Mouse (Mus musculus) gastrocnemius, postnatal 14 days (tissue): ENCODE measurements around the gene Arl4c. TPM values are rescaled to one million over a fixed set of nuclear protein-coding genes. Genes with fewer than 3 reads are reported as not detected.

Experiments used
- DNase-seq: peaks from one replicate; pipeline ENCODE4 v3.0.0; 2021; ENCODE audit warnings: mixed read lengths
- intact Hi-C: fragments of 180-260 bp; cut with DNase I; formaldehyde crosslinking; loops from one replicate; pipeline ENCODE4 v1.15.1; 2025; ENCODE audit warnings: low total_unique reads
- long read RNA-seq, 2 experiments: library from polyadenylated mRNA; stranded (forward); transcript quantifications; one replicate each; pipeline ENCODE4 v2.0.0; 2021
- total RNA-seq, 2 experiments: library from RNA; stranded (reverse); gene quantifications; 2 replicates each; pipeline ENCODE4 v1.2.3; 2021

Arl4c gene
- total RNA-seq, result 1 to 10 TPM; 2.0 to 3.8 TPM
- long read RNA-seq, experiment 1, partial matches to known transcripts, result 0 of 1 reads
- long read RNA-seq, experiment 1, other reads (novel, unspliced or antisense), result 0 of 1 reads
- long read RNA-seq, experiment 2, partial matches to known transcripts, result 0 of 1 reads
- long read RNA-seq, experiment 2, other reads (novel, unspliced or antisense), result 0 of 1 reads

GRCm38 (mm10) chr1:88701870-88702661 lies at the start of gene Arl4c:
Arl4c (minus strand) TSS chr1:88702221.
- peak; percentile 86 for DNase-seq
- intact Hi-C loops, result loop anchor here (2.0 to 10.0 kb wide), 2 partner anchors 125 to 347 kb away; no protein-coding TSS in a partner anchor

- intact Hi-C loops, result loop anchor here (5.0 to 10.0 kb wide), 2 partner anchors 323 to 446 kb away; partner anchors contain the start of gene Sh3bp4
Measured at GRCm38 (mm10) chr1:88751332-88751731, 49.3 kb upstream of the Arl4c start.

GRCm38 (mm10) chr1:88750576-88750975 lies 48.6 kb upstream of the Arl4c start:
- intact Hi-C loops, result loop anchor here (5.0 to 10.0 kb wide), 2 partner anchors 324 to 447 kb away; partner anchors contain the start of gene Sh3bp4
- DNase-seq, result no peak

More at GRCm38 (mm10) chr1:88751332-88751731, 49.3 kb upstream of the Arl4c start:
- no peak for DNase-seq

- intact Hi-C loops, result loop anchor here (5.0 to 10.0 kb wide), 2 partner anchors 325 to 447 kb away; partner anchors contain the start of gene Sh3bp4
- DNase-seq, result peak; percentile 25
Measured at GRCm38 (mm10) chr1:88750126-88750525, 48.1 kb upstream of the Arl4c start.

GRCm38 (mm10) chr1:88749106-88749505 lies 47.1 kb upstream of the Arl4c start:
- intact Hi-C loops, result loop anchor here (5.0 kb wide), 1 partner anchor 773 kb away; no protein-coding TSS in a partner anchor
- no peak for DNase-seq

- intact Hi-C loops, result loop anchor here (5.0 kb wide), 1 partner anchor 777 kb away; no protein-coding TSS in a partner anchor
Measured at GRCm38 (mm10) chr1:88745256-88745655, 43.2 kb upstream of the Arl4c start.

GRCm38 (mm10) chr1:88744261-88744660 lies 42.2 kb upstream of the Arl4c start:
- DNase-seq, result no peak
- intact Hi-C loops, result no loop called here

More at GRCm38 (mm10) chr1:88745256-88745655, 43.2 kb upstream of the Arl4c start:
- DNase-seq, result peak; percentile 69

- peak; percentile 23 for DNase-seq
- intact Hi-C loops, result no loop called here
Measured at GRCm38 (mm10) chr1:88742372-88742771, 40.4 kb upstream of the Arl4c start.

- intact Hi-C loops, result no loop called here
- DNase-seq, result no peak
Measured at GRCm38 (mm10) chr1:88739546-88739945, 37.5 kb upstream of the Arl4c start.

- intact Hi-C loops, result no loop called here
- DNase-seq, result no peak
Measured at GRCm38 (mm10) chr1:88738931-88739330, 36.9 kb upstream of the Arl4c start.

- no peak for DNase-seq
Measured at GRCm38 (mm10) chr1:88729496-88729895, 27.5 kb upstream of the Arl4c start.

GRCm38 (mm10) chr1:88727369-88727768 lies 25.3 kb upstream of the Arl4c start:
- intact Hi-C loops, result no loop called here
- DNase-seq, result no peak

More at GRCm38 (mm10) chr1:88729496-88729895, 27.5 kb upstream of the Arl4c start:
- intact Hi-C loops, result no loop called here

GRCm38 (mm10) chr1:88725716-88726115 lies 23.7 kb upstream of the Arl4c start:
- no peak for DNase-seq
- intact Hi-C loops, result no loop called here

- intact Hi-C loops, result no loop called here
- no peak for DNase-seq
Measured at GRCm38 (mm10) chr1:88720626-88721229, 18.7 kb upstream of the Arl4c start.

- intact Hi-C loops, result no loop called here
- DNase-seq, result no peak
Measured at GRCm38 (mm10) chr1:88718563-88718962, 16.5 kb upstream of the Arl4c start.

GRCm38 (mm10) chr1:88717736-88718135 lies 15.7 kb upstream of the Arl4c start:
- intact Hi-C loops, result no loop called here
- DNase-seq, result no peak

- intact Hi-C loops, result no loop called here
- no peak for DNase-seq
Measured at GRCm38 (mm10) chr1:88712011-88712410, 10.0 kb upstream of the Arl4c start.

- intact Hi-C loops, result loop anchor here (5.0 to 10.0 kb wide), 3 partner anchors 251 to 354 kb away; no protein-coding TSS in a partner anchor
- DNase-seq, result no peak
Measured at GRCm38 (mm10) chr1:88708646-88709305, 6.8 kb upstream of the Arl4c start.

- intact Hi-C loops, result loop anchor here (5.0 to 10.0 kb wide), 3 partner anchors 251 to 353 kb away; no protein-coding TSS in a partner anchor
- no peak for DNase-seq
Measured at GRCm38 (mm10) chr1:88708191-88708590, 6.2 kb upstream of the Arl4c start.
